Mouse (Mus musculus) retina, postnatal 1 day (tissue): ENCODE data around the gene Gm49368.

Source experiments
- DNase-seq: peaks from one replicate; pipeline ENCODE4 v3.0.0-alpha.2; 2012

Gene Gm49368

DNA sequence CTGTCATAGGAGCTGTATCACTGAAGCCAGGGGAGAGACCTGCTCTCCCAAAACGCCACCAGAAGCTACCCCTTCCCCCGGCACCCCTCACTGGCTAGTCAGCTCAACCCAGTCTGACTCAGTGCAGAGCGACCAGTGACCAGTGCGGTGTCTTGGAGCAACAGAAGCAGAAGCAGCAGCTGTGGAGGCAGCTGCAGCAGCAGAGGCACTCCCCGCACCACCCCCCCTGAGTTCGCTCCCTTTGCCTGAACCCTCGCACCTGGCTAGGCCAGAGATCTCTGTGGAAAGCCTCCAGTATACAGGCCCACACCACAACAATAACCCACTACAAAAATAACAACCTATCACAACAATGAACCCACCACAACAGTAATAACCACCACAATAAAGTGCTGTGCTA, 3.9 kb upstream of the Gm49368 start:
- DNase-seq = no peak

DNA sequence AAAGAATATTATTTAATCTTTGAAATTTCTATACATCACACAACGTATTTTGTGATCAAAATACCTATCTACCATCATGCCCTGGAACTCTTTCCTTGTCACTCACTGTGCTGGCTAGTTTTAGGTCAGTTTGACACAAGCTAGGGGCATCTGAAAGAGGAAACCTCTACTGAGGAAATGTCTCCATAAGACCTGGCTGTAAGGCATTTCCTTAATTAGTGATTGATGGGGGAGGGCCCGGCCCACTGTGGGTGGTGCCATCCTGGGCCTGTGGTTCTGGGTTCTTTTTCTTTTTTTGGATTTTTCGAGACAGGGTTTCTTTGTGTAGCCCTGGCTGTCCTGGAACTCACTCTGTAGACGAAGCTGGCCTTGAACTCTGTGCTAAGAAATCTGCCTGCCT, 3.4 kb upstream of the Gm49368 start:
- no peak for DNase-seq

DNA sequence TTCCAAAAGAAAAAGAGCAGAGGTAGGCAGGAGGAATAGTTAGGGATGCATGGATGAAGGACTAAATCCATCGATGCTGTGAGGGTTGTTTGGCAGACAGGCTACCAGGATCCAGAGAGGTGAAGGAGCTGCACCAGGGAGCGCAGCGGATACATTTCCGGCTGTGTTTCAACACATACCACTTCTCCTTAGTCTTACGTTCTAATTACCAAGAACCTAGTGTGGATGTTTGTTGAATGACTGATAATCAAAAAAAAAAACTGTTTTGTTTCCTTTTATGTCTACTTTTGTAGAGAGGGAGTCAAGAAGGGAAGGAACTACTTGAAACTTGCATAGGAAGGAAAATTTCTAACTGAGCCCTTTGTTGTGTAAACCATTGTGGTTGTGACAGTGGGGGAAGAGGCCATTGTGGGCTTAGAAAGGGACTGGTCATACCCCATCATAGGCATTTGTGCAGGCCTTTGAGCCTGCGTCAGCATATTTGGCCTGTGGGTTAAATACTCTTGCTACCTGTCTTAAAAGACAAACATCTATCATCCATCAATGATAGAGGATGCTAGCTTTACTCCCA, 813 bp downstream of the Gm49368 start:
- DNase-seq = no peak

DNA sequence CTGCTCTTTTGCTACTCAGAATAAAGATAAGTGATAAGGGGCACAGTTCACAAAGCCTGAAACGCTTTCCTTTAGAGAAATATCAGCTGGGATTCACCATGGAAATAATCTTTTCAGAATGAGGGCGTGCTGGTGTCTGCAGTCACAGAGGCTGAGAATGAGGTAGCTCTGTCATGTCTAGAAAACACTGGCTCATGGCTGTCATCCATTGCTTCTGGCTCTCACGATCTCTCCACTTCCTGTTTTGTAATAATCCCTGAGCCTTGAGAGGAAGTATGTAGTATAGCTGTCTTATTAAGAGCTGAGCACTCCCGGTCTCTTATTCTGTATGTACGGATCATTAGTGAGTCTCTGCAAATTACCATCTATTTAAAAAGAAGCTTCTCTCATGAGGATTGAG, 3.1 kb downstream of the Gm49368 start:
- no peak for DNase-seq

GRCm38 (mm10) chr7:128067847-128068246, 5.4 kb downstream of the Gm49368 start:
- DNase-seq = no peak

GRCm38 (mm10) chr7:128069844-128070243, 7.4 kb downstream of the Gm49368 start:
- DNase-seq = no peak

- DNase-seq = no peak
Measured at GRCm38 (mm10) chr7:128071816-128072215, 9.3 kb downstream of the Gm49368 start.

- DNase-seq = no peak
Measured at GRCm38 (mm10) chr7:128080012-128080411, 17.5 kb downstream of the Gm49368 start.

GRCm38 (mm10) chr7:128089141-128089540, 26.7 kb downstream of the Gm49368 start:
- DNase-seq = no peak

- DNase-seq = no peak
Measured at GRCm38 (mm10) chr7:128098135-128098534, 35.7 kb downstream of the Gm49368 start.

DNA sequence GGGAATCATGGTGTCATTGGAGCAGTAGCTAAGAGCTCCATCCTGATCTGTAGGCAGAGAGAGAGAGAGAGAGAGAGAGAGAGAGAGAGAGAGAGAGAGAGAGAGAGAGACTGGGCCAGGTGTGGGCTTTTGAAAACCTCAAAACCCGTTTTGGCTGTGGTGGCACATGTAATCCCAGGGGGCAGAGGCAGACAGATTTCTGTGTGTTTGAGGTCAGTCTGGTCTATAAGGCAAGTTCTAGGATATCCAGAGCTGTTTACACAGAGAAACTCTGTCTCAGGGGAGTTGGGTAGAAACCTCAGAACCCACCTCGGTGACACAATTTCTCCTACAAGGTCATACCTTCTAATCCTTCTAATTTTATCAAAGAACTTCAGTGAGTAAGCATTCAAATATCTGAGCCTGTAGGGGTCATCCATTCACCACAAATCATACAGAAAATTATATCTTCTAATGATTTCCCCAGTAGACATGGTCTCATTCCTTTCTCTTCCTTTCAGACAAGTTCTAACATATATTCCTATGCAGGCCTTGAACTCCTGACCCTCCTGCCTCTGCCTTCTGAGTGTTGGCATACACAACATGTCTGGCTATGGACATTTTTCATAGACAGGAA, 38.4 kb downstream of the Gm49368 start:
- DNase-seq = no peak

GRCm38 (mm10) chr7:128105246-128105645, 42.8 kb downstream of the Gm49368 start:
- DNase-seq = no peak

DNA sequence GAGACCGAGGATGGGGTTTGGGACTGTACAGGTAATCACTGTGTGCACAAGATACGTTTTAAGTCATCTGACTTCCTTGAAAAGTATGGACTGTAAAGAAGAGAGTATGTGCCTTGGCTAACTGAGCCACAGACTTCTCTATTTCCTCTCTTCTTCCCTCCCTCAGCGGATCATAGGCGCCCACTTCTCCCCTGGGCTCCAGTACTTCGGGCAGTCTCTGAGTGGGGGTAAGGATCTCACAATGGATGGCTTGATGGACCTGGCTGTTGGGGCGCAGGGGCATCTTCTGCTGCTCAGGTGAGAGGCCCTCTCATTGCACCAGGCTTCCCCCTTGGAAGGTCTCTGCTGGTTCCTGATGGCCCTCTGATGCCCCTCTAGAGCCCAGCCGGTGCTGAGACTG, 45.0 kb downstream of the Gm49368 start:
- no peak for DNase-seq

DNA sequence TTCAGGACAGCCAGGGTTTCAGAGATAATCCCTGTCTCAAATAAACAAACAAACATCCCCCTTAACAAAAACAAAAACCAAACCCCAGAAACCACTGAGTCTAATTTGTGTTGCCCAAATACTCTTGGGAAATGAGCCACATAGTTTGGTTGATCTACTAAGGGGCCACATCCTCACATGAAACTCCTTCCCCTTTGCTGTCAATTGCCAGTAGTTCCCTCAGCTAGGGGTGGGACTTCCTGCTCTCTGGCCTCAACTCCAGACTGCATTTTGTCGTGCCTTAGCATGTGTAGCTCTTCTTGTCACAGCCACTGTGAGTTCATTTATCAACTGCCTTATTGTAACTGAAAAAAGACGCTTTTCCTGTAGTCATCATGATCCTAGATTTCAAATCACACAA, 47.8 kb downstream of the Gm49368 start:
- no peak for DNase-seq

GRCm38 (mm10) chr7:128112131-128112530, 49.6 kb downstream of the Gm49368 start:
- no peak for DNase-seq

DNA sequence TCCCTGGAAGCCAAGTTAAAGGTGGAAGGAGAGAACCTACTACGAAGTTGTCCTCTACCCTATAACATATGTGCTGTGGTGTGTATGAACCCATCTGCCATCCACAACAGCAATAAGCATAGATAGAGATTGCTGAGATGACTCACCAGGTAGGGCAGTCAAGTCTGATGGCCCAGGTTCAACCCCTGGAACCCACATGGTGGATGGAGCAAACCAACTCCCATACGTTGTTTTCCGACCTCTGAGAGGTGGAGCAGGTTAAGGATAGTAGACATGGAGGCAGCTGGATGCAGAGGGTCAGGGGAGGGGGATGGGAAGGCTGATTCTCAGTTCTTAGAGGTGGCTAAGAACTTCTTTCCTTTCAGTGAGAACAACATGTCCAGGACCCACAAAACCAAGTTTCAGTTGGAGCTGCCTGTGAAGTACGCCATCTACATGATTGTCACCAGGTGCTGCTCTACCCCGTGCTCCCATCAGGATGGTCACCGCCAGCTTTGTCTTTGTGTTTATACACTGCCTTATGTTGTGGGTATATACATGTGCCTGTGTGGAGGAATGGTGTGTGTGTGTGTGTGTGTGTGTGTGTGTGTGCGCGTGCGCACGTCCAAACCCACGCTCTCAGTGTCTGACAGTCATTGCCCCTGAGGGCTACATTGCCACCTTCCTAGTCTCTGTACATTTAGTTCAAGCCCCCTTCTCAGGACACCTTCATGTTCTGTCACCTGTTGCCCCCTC, 52.1 kb downstream of the Gm49368 start:
- no peak for DNase-seq

DNA sequence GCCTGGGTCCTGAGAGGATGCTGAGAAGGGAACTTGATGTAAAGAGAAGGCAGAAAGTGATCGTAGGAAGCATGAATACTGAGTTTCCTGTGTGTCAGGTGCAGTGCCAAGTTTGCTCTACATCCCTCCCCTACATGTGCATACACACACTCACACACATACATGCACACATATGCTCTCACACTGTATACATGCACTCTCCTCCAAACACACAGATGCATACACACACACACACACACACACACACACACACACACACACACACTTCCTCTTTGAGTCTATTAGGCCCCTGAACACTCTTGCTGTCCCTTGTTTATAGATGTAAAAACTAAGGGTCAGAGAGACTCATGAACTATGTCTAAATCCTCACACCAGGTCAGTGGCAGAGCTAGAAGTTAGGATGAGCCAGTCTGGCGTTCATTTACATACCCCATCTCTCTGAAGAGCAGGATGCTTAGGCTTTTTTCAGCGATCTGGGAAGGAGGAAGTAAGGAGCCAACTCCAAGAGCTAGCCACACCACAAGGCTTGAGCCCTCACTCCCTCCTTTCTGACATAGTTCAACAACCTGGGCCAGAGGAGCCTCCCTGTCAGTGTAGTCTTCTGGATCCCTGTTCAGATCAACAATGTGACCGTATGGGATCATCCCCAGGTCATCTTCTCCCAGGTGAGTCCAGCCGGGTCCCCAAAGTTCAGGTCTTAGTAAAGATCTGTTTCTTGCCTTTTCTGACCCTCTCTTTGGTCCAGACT, 52.9 kb downstream of the Gm49368 start:
- DNase-seq = no peak

DNA sequence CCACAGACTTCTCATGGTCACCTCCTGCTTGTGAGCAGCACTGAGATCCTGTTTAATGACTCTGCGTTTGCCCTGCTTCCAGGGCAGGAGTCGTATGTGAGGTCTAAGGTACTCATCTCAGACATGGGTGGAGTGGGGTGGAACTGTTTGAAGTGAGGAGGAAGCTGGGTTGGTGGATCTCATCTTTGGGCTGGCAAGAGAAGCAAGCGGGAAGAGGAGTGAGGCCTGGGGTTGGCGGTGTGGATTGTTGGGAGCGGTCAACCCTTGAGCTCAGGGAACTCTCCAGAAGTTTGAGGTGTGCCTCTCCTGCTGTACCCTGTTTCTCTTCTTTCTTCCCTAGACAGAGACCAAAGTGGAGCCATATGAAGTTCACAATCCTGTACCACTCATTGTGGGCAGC, 53.9 kb downstream of the Gm49368 start:
- no peak for DNase-seq

- no peak for DNase-seq
Measured at GRCm38 (mm10) chr7:128119726-128120490, 57.4 kb downstream of the Gm49368 start.

DNA sequence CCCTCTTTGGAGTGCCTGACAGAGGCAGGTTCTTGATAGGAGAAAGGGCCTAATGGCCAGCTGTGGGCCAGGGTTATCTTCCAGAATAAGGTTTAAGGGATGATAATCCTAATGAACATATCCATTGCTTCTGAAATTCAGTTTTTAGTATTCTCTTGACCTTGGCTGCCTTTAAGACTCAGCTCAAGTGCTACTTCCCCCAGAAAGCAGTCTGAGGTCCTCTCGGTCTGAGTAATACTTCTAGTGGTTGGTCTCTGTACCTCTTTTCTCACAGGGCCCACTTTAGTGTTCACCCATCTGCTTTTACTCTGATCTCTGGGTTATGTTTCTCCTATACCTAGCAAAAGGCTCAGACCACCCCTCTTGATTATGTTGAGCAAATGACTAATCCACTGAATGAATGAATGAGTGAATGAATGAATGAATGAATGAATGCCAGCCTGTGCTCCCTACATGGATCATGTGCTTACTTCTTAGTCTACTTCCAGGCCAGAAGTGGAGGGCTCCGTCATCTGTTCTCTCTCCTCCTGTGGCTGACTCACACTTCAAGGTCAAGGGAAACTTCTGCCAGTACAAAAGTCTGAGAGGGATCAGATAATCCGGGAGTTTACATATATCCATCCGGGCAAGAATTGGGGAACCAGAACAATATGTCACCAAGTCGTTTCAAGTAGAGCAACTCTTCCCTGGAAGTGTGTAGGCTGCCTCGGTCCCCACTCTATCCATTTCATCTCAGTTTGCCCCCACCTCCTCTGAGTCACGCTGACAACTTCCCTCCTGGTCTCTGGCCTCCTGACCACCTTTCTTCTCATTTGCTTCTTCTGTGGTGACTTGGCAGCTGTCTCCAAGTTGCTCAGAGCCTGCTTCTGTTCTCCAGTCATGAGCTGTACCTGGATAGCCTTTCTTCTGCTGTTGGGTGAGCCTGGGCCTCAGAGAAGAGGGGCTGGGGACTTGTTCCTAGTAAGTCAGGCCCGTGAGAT, 66.5 kb downstream of the Gm49368 start, which contains the start of gene Itgax:
TSS of gene Itgax (plus strand) at position 807 of the 980 bp plus-strand sequence.
- DNase-seq = no peak

DNA sequence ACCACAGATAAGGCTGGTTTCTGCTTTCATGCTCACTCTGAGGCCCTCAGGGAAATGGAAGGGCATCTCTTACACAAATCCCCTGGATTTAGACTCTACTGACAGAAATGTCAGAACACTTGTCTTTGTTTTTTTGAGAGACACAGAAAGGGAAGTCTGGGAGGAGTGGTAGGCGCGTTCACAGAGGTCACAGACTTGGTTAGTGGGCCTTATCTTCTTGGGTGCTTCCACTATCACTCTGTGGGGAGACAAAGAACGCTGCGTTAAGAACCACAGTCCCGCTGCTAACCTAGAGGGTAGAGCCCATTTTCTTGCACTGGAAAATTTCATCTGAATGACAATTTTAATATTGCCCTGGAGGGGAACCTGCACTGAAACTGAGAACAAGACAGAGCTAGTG, 69.7 kb downstream of the Gm49368 start:
- DNase-seq = no peak

DNA sequence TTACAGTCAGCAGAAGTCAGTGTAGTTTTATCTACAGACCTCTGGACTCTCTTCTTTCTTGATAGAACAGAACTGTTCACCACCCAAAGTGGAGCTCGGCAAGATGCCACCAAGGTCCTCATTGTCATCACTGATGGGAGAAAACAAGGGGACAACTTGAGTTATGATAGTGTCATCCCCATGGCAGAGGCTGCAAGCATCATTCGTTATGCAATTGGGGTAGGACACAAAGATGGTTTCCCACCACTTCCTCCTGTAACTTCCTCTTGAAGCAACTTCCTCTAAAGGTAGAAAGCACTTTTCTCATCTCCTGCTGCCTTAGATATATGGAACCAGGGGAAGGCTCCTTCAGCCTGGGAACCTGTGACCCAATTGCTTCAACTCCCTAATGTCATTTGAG, 71.1 kb downstream of the Gm49368 start:
- no peak for DNase-seq
